Mouse (Mus musculus) MEL (cell line): ENCODE measurements around the gene Kcnh7.

Source experiments
- CTCF ChIP-seq, 3 experiments: IDR thresholded peaks in 2 of 3; conservative IDR thresholded peaks in 1 of 3; 2 replicates each; pipeline ENCODE4 v1.5.1; 2011 to 2012; ENCODE audit warnings: low read length in 3 of 3, low read depth in 2 of 3, mild to moderate bottlenecking in 2 of 3, improper control_type of control experiment in 1 of 3, inconsistent platforms in 1 of 3, mixed read lengths in 1 of 3, moderate library complexity in 1 of 3; ENCODE audit not compliant: control insufficient read depth in 1 of 3, insufficient read depth in 1 of 3, poor library complexity in 1 of 3, severe bottlenecking in 1 of 3
- EP300 ChIP-seq, 2 experiments: IDR thresholded peaks; 2 replicates each; pipeline ENCODE4 v1.6.1; 2011; ENCODE audit warnings: improper control_type of control experiment in 2 of 2, low read length in 2 of 2, low read depth in 1 of 2, mild to moderate bottlenecking in 1 of 2
- POLR2A ChIP-seq, 2 experiments: IDR thresholded peaks; 2 replicates each; pipeline ENCODE4 v1.6.1; 2011 to 2012; ENCODE audit warnings: low read length in 2 of 2, mild to moderate bottlenecking in 2 of 2, control low read depth in 1 of 2, improper control_type of control experiment in 1 of 2, low read depth in 1 of 2, moderate library complexity in 1 of 2; ENCODE audit not compliant: control insufficient read depth in 1 of 2, insufficient read depth in 1 of 2, poor library complexity in 1 of 2
- TCF12 ChIP-seq: IDR thresholded peaks from 2 replicates; pipeline ENCODE4 v1.6.1; 2014; ENCODE audit warnings: low read depth, mild to moderate bottlenecking, inconsistent platforms, low read length, improper control_type of control experiment, moderate library complexity
- ZNF384 ChIP-seq: IDR thresholded peaks from 2 replicates; pipeline ENCODE4 v1.6.1; 2012; ENCODE audit warnings: low read depth, mild to moderate bottlenecking, inconsistent platforms, low read length, improper control_type of control experiment

- TF ChIP-seq TCF12 = no peak
- no peak for TF ChIP-seq POLR2A (IDR thresholded peaks at IDR 0.05; ENCODE audit: control insufficient read depth in 1 of 2, insufficient read depth in 1 of 2, low read depth in 1 of 2, low read length in 2 of 2, poor library complexity in 1 of 2)
- TF ChIP-seq EP300 (IDR thresholded peaks at IDR 0.05; ENCODE audit: low read depth in 1 of 2, low read length in 2 of 2) = no peak
- TF ChIP-seq CTCF (IDR thresholded peaks at IDR 0.05 in 2 of 3, conservative IDR thresholded peaks at IDR 0.05 in 1 of 3; ENCODE audit: control insufficient read depth in 1 of 3, insufficient read depth in 1 of 3, low read depth in 2 of 3, low read length in 3 of 3, poor library complexity in 1 of 3, severe bottlenecking in 1 of 3) = no peak
- no peak for TF ChIP-seq ZNF384
Measured at GRCm38 (mm10) chr2:62878763-62879162, 305.3 kb downstream of the Kcnh7 start.
